ENCODE assay signal across 8 mouse cellular contexts in genomic region chr4:138973719-138974115, GRCm38 (mm10). TPM values are rescaled to one million over a fixed set of nuclear protein-coding genes. Genes with fewer than 3 reads are reported as not detected.
DNase-seq lines count a peak whose midpoint lies in the region; ATAC-seq and TF ChIP-seq lines count a peak whose summit lies in the region.

No protein-coding gene starts in this region.

- H3K4me1 ChIP-seq in heart, embryonic 12.5 days (replicated peaks) = peaks cover 22% of the 10 kb centered on the region
- peaks cover 4 to 21% of the 10 kb centered on the region in 2 experiments for H3K4me1 ChIP-seq in CH12.LX (ENCODE audit: control insufficient read depth in 1 of 2, insufficient read depth in 2 of 2)
- H3K4me1 ChIP-seq in forebrain, embryonic 15.5 days = peaks cover 17% of the 10 kb centered on the region
- peaks cover 13% of the 10 kb centered on the region for H3K4me1 ChIP-seq in liver, embryonic 16.5 days (ENCODE audit: control insufficient read depth, low read depth, low read length)

- no peaks in the 10 kb centered on the region for H3K36me3 ChIP-seq in heart, embryonic 12.5 days
- H3K36me3 ChIP-seq in CH12.LX (replicated peaks in 1 of 2; ENCODE audit: control insufficient read depth in 1 of 2, insufficient read depth in 1 of 2, low read length in 1 of 2) = peaks cover 7 to 28% of the 10 kb centered on the region in 2 experiments
- no peaks in the 10 kb centered on the region for H3K36me3 ChIP-seq in forebrain, embryonic 15.5 days
- H3K36me3 ChIP-seq in liver, embryonic 16.5 days (ENCODE audit: control insufficient read depth, insufficient read depth) = no peaks in the 10 kb centered on the region

- in situ Hi-C loops in CH12.LX (cut with MboI; ENCODE audit: low pct_ligation_motif_present, low pct_unique_long_range_greater_than_20kb, low sequenced_read_pairs) = loop anchor here (5.0 kb wide), 2 partner anchors 36 to 104 kb away; partner anchors contain the start of gene Htr6

- TF ChIP-seq CTCF in CH12.LX (conservative IDR thresholded peaks at IDR 0.05 in 1 of 2, IDR thresholded peaks at IDR 0.05 in 1 of 2; ENCODE audit: low read depth in 2 of 2, low read length in 2 of 2) = no peak

- no peaks in the 10 kb centered on the region for H3K9me3 ChIP-seq in heart, embryonic 12.5 days (replicated peaks)
- no peaks in the 10 kb centered on the region for H3K9me3 ChIP-seq in CH12.LX (replicated peaks; ENCODE audit: low read length)
- no peaks in the 10 kb centered on the region for H3K9me3 ChIP-seq in forebrain, embryonic 15.5 days
- H3K9me3 ChIP-seq in liver, embryonic 16.5 days (replicated peaks; ENCODE audit: control insufficient read depth, low read length) = no peaks in the 10 kb centered on the region

- no peaks in the 10 kb centered on the region for H3K27me3 ChIP-seq in heart, embryonic 12.5 days (replicated peaks)
- H3K27me3 ChIP-seq in CH12.LX (replicated peaks) = no peaks in the 10 kb centered on the region
- H3K27me3 ChIP-seq in forebrain, embryonic 15.5 days = no peaks in the 10 kb centered on the region
- H3K27me3 ChIP-seq in liver, embryonic 16.5 days (ENCODE audit: control insufficient read depth, insufficient read depth, low read depth, low read length) = no peaks in the 10 kb centered on the region

- DNase-seq in heart, adult 8-10 months (ENCODE audit: low spot score) = no peak
- no peak for DNase-seq in CH12.LX (ENCODE audit: extremely low read depth)
- DNase-seq in left cerebral cortex, postnatal 10 days (ENCODE audit: extremely low spot score in 1 of 2, low spot score in 2 of 2) = no peak
- no peak for DNase-seq in embryo, embryonic 11 days
- DNase-seq in urinary bladder, postnatal 4 days (ENCODE audit: low spot score in 2 of 2) = no peak

- peak overlapping the region; percentile 93; the same call in 1 of the 2 replicates for H3K27ac ChIP-seq in heart, embryonic 12.5 days (ENCODE audit: poor library complexity, severe bottlenecking)
- no peak overlapping the region for H3K27ac ChIP-seq in CH12.LX (ENCODE audit: insufficient read depth, low read depth)
- H3K27ac ChIP-seq in forebrain, embryonic 15.5 days (replicated peaks) = no peak overlapping the region
- H3K27ac ChIP-seq in liver, embryonic 16.5 days (ENCODE audit: low read length) = no peak overlapping the region

- peak overlapping the region; percentile 62 for H3K4me3 ChIP-seq in heart, embryonic 12.5 days
- H3K4me3 ChIP-seq in CH12.LX (replicated peaks in 1 of 3; ENCODE audit: low read depth in 2 of 3, low read length in 2 of 3, poor library complexity in 1 of 3) = peak overlapping the region; percentile 83 to 88 (median 86)
- peak overlapping the region; percentile 43 for H3K4me3 ChIP-seq in forebrain, embryonic 15.5 days
- peak overlapping the region; percentile 76 for H3K4me3 ChIP-seq in liver, embryonic 16.5 days (ENCODE audit: low read depth, low read length)

- intact Hi-C loops in left cerebral cortex, postnatal 10 days (cut with DNase I) = no loop called here

- peak overlapping the region; percentile 90 for H3K9ac ChIP-seq in heart, embryonic 12.5 days
- H3K9ac ChIP-seq in CH12.LX (ENCODE audit: insufficient read depth, low read depth) = peak overlapping the region; percentile 92
- 0 out of 2 replicates have a peak overlapping the region, but pooled peaks have one; percentile 68 for H3K9ac ChIP-seq in forebrain, embryonic 15.5 days (replicated peaks)
- peak overlapping the region; percentile 73 for H3K9ac ChIP-seq in liver, embryonic 16.5 days (ENCODE audit: low read depth, low read length)

- TF ChIP-seq POLR2A in CH12.LX (IDR thresholded peaks at IDR 0.05; ENCODE audit: low read depth, low read length) = no peak

- dilution Hi-C loops in CH12.LX (cut with MboI; ENCODE audit: extremely low pct_ligation_motif_present, extremely low pct_unique_long_range_greater_than_20kb, low sequenced_read_pairs) = no loop called here

- 49% methylated on average over 3 of the region's 3 CpGs for WGBS in heart, embryonic 12.5 days
- WGBS in forebrain, embryonic 15.5 days = 71% methylated on average over 3 of the region's 3 CpGs
- WGBS in liver, embryonic 16.5 days (ENCODE audit: insufficient replicate concordance) = 37% methylated on average over 3 of the region's 3 CpGs

- no peaks in the 10 kb centered on the region for H3K79me2 ChIP-seq in CH12.LX (replicated peaks; ENCODE audit: control insufficient read depth, extremely low read depth, insufficient read depth, poor library complexity, severe bottlenecking)

- peak; percentile 13; the same call in 1 of the 2 replicates for ATAC-seq in heart, embryonic 12.5 days (ENCODE audit: insufficient number of reproducible peaks, low FRiP score)
- ATAC-seq in forebrain, embryonic 15.5 days (replicated peaks) = peak; percentile 19; the same call in 1 of the 2 replicates
- no peak for ATAC-seq in liver, embryonic 16.5 days (ENCODE audit: low read depth)

- peak overlapping the region; percentile 91 for H3K4me2 ChIP-seq in heart, embryonic 12.5 days
- H3K4me2 ChIP-seq in CH12.LX (ENCODE audit: insufficient read depth, low read depth, poor library complexity, severe bottlenecking) = peak overlapping the region; percentile 92
- peak overlapping the region; percentile 90 for H3K4me2 ChIP-seq in forebrain, embryonic 15.5 days (replicated peaks)
- H3K4me2 ChIP-seq in liver, embryonic 16.5 days (ENCODE audit: low read depth, low read length) = peak overlapping the region; percentile 74

- TF ChIP-seq RAD21 in CH12.LX (IDR thresholded peaks at IDR 0.05; ENCODE audit: low read depth, low read length) = no peak

- TF ChIP-seq EP300 in CH12.LX (IDR thresholded peaks at IDR 0.05; ENCODE audit: low read length) = no peak

TF ChIP-seq in CH12.LX, 34 proteins besides CTCF, POLR2A, EP300 and RAD21:
- TF ChIP-seq CHD2 (IDR thresholded peaks at IDR 0.05; ENCODE audit: low read length) = no peak
- peak; percentile 5; the same call in 1 of the 2 replicates for TF ChIP-seq ZMIZ1 (IDR thresholded peaks at IDR 0.05; ENCODE audit: low read depth, low read length)
- TF ChIP-seq ZKSCAN1 (IDR thresholded peaks at IDR 0.05; ENCODE audit: borderline replicate concordance, low read depth, low read length) = peak; percentile 71

RNA-seq across cellular contexts. Expression of gene Tmco4, which starts 1.0 kb away (rescaled TPM):
- polyA plus RNA-seq in heart, embryonic 12.5 days (2016; fragmentation: Nextera tagmentation; extraction: Ambion mirVana) = 5.4 and 5.5 TPM in 2 replicates
- total RNA-seq in heart, adult 8-10 months (2022) = 10 to 100 TPM in 3 of 4 experiments, 1 to 10 TPM in 1; 9.9 to 13.6 (median 11.7) TPM
- 22.2 and 23.2 TPM in 2 replicates for total RNA-seq in CH12.LX (2012; rRNA removed)
- 16.1 and 20.3 TPM in 2 replicates for total RNA-seq in CH12.LX (2014; rRNA removed)
- 19.2 and 21.7 TPM in 2 replicates for polyA plus RNA-seq in CH12.LX (2012; ENCODE audit: insufficient read length, low read depth)
- 0.98 and 1.1 TPM in 2 replicates for polyA plus RNA-seq in forebrain, embryonic 15.5 days (2015; fragmentation: Nextera tagmentation; extraction: Ambion mirVana)
- polyA plus RNA-seq in liver, embryonic 16.5 days (2015; fragmentation: Nextera tagmentation; extraction: Ambion mirVana) = 3.7 and 4.0 TPM in 2 replicates
- 1 to 10 TPM; 1.3 to 1.7 TPM for total RNA-seq in left cerebral cortex, postnatal 10 days (2021)

RNA-seq across cellular contexts. Expression of gene Rnf186, which starts 6.8 kb away (rescaled TPM):
- not detected in 2 replicates for polyA plus RNA-seq in heart, embryonic 12.5 days (2016; fragmentation: Nextera tagmentation; extraction: Ambion mirVana)
- under 1 TPM in 1 of 4 experiments, not detected in 3; 0.23 TPM for total RNA-seq in heart, adult 8-10 months (2022)
- not detected in 2 replicates for total RNA-seq in CH12.LX (2012; rRNA removed)
- not detected in 2 replicates for total RNA-seq in CH12.LX (2014; rRNA removed)
- polyA plus RNA-seq in CH12.LX (2012; ENCODE audit: insufficient read length, low read depth) = not detected in 2 replicates
- polyA plus RNA-seq in forebrain, embryonic 15.5 days (2015; fragmentation: Nextera tagmentation; extraction: Ambion mirVana) = not detected in 2 replicates
- polyA plus RNA-seq in liver, embryonic 16.5 days (2015; fragmentation: Nextera tagmentation; extraction: Ambion mirVana) = 0.56 and 1.1 TPM in 2 replicates
- not detected for total RNA-seq in left cerebral cortex, postnatal 10 days (2021)

RNA-seq across cellular contexts. Expression of gene Otud3, which starts 60.0 kb away (rescaled TPM):
- polyA plus RNA-seq in heart, embryonic 12.5 days (2016; fragmentation: Nextera tagmentation; extraction: Ambion mirVana) = 3.6 and 3.8 TPM in 2 replicates
- total RNA-seq in heart, adult 8-10 months (2022) = 10 to 100 TPM in 1 of 4 experiments, 1 to 10 TPM in 3; 9.6 to 14.6 (median 9.9) TPM
- total RNA-seq in CH12.LX (2012; rRNA removed) (5.5 and 6.3 TPM in 2 replicates), CH12.LX (2014; rRNA removed) (2.8 and 3.2 TPM in 2 replicates)
- 5.4 TPM in 2 replicates for polyA plus RNA-seq in CH12.LX (2012; ENCODE audit: insufficient read length, low read depth)
- polyA plus RNA-seq in forebrain, embryonic 15.5 days (2015; fragmentation: Nextera tagmentation; extraction: Ambion mirVana) = 2.7 and 3.4 TPM in 2 replicates
- polyA plus RNA-seq in liver, embryonic 16.5 days (2015; fragmentation: Nextera tagmentation; extraction: Ambion mirVana) = 0.96 and 1.1 TPM in 2 replicates
- total RNA-seq in left cerebral cortex, postnatal 10 days (2021) = 10 to 100 TPM; 13.1 to 13.7 TPM
